Mouse (Mus musculus) kidney, postnatal 0 days (tissue): ENCODE measurements around the gene Galp. TPM values are rescaled to one million over a fixed set of nuclear protein-coding genes. Genes with fewer than 3 reads are reported as not detected.
"Not testable (repeated sequence)": the region's sequence is repeated elsewhere in the genome, so short reads cannot be mapped to it uniquely, and the experiment has no call there.

Experiments
- ATAC-seq: fragments of 200-750 bp; cut with Nextera tagmentation; replicated peaks from 2 replicates; pipeline ENCODE4 v1.8.0; 2017; ENCODE audit warnings: low read depth, moderate number of reproducible peaks, moderate TSS enrichment, moderate library complexity; ENCODE audit not compliant: low FRiP score
- DNase-seq: peaks from one replicate; pipeline ENCODE4 v3.0.0-alpha.2; 2016; ENCODE audit warnings: low spot score
- H3K27ac ChIP-seq: fragments of 300-500 bp; sonication (generic); 2 replicates; pipeline ENCODE4 v1.5.1; 2014; ENCODE audit warnings: mild to moderate bottlenecking
- H3K27me3 ChIP-seq: fragments of 300-500 bp; sonication (generic); 2 replicates; pipeline ENCODE4 v1.6.1; 2014; ENCODE audit warnings: low read length, mixed read lengths; ENCODE audit not compliant: insufficient read depth
- H3K36me3 ChIP-seq: fragments of 300-500 bp; sonication (generic); 2 replicates; pipeline ENCODE4 v1.6.1; 2014; ENCODE audit warnings: low read length, mixed read lengths; ENCODE audit not compliant: insufficient read depth
- H3K4me1 ChIP-seq: fragments of 300-500 bp; sonication (generic); replicated peaks from 2 replicates; pipeline ENCODE4 v1.6.1; 2014; ENCODE audit warnings: antibody characterized with exemption, low read length, mixed read lengths; ENCODE audit not compliant: insufficient read depth
- H3K4me2 ChIP-seq: fragments of 300-500 bp; sonication (generic); 2 replicates; pipeline ENCODE4 v1.6.1; 2014; ENCODE audit warnings: mild to moderate bottlenecking, low read length, moderate library complexity, mixed read lengths
- H3K4me3 ChIP-seq: fragments of 300-500 bp; sonication (generic); replicated peaks from 2 replicates; pipeline ENCODE4 v1.5.1; 2014; ENCODE audit warnings: low read depth, low read length
- H3K9ac ChIP-seq: fragments of 300-500 bp; sonication (generic); 2 replicates; pipeline ENCODE4 v1.6.1; 2014; ENCODE audit warnings: low read depth, low read length
- H3K9me3 ChIP-seq: fragments of 300-500 bp; sonication (generic); replicated peaks from 2 replicates; pipeline ENCODE4 v1.6.1; 2016; ENCODE audit warnings: low read length, inconsistent platforms, mixed read lengths
- CTCF ChIP-seq: IDR thresholded peaks from 2 replicates; pipeline ENCODE4 v1.5.1; 2016; ENCODE audit warnings: antibody characterized with exemption, low read depth, mild to moderate bottlenecking, moderate library complexity
- WGBS: fragments of 180-500 bp; shearing (Covaris S2); extraction: QIAGEN DNeasy Blood & Tissue Kit; methylation state at CpG from one replicate; pipeline ENCODE4 v1.1.7; 2014; 5-methylcytosine and 5-hydroxymethylcytosine counted together
- polyA plus RNA-seq: library from polyadenylated mRNA; unstranded; fragments of >200 nt; fragmentation: Nextera tagmentation; extraction: Ambion mirVana; gene quantifications from 2 replicates; pipeline ENCODE4 v1.2.1, GENCODE M21; 2015

The Galp gene
- polyA plus RNA-seq, 1 experiment from 2014 or later, result not detected

DNA sequence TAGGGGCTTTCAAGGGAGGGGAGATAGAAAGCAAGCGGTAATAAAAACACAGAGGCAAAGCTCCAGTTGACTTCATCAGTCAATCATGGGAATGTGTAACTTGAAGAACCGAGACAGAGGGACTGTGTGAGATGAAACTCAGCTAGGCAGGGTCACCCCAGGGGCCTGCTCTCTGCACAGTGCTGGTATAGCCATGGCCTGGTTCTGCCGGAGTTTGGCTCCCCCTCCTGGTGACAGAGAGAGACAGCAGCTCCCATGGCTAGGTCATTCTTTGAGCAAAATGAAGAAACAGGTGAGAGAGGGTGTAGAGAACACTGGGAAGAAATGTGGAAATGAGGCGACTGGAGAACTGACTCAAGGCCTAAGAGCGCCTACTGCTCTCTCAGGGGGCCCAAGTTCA is 2.8 kb upstream of the Galp start:
- peak; percentile 85 for TF ChIP-seq CTCF
- Histone ChIP-seq H3K36me3 (0 out of 2 replicates have a peak, but pooled peaks cover 7% of the 10 kb centered on the region), H3K27ac (no peak overlapping the region), H3K9me3 (no peaks in the 10 kb centered on the region), H3K27me3 (no peaks in the 10 kb centered on the region), H3K4me1 (no peaks in the 10 kb centered on the region), H3K4me2 (no peak overlapping the region), H3K4me3 (no peak overlapping the region), H3K9ac (no peak overlapping the region)
- WGBS, result 17% methylated on average over 5 of the region's 5 CpGs
- peak; percentile 69 for DNase-seq
- peak; percentile 71 for ATAC-seq

DNA sequence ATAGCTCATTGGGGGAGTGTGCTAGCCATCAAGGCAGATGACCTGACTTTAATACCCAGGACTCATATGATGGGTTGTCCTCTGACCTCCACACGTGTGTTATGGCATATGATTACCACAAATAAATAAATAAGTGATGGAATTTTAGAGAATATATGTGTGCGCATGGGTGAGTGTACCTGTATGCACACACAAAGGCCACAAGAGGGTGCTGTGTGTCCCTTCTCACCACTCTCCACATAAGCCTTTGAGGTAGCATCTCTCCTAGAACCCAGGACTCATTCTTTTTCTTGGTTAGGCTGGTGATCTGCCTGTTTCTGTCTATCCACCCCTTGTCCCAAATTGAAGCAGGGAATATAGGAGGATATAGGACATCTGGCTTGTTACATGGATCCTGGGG is 1.1 kb upstream of the Galp start:
- no peak overlapping the region for H3K4me3 ChIP-seq
- no peaks in the 10 kb centered on the region for H3K9me3 ChIP-seq
- no peak for ATAC-seq
- H3K4me2 ChIP-seq, result no peak overlapping the region
- peak; percentile 43 for TF ChIP-seq CTCF
- 57% methylated on average over 2 of the region's 2 CpGs for WGBS
- DNase-seq, result no peak
- no peak overlapping the region for H3K9ac ChIP-seq
- no peaks in the 10 kb centered on the region for H3K36me3 ChIP-seq
- no peaks in the 10 kb centered on the region for H3K27me3 ChIP-seq
- H3K4me1 ChIP-seq, result no peaks in the 10 kb centered on the region
- no peak overlapping the region for H3K27ac ChIP-seq

DNA sequence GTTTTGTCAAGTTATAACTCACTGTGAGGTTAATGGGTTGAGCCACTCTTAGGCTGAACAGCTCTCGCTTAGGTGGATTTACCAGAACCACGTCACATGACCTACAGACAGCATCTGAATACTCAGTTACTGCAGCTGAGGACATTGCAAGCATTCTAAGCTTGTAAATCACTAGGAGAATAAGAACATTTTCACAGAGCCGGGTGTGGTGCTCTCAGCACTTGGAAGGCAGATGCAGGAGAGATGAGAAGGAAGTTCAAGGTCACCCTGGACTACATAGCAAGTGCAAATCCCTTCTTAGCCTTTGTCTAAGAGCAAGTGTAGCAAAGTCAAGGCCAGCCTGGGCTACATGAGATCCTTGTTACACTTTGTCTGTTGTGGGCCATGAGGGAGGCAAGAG is 7.3 kb downstream of the Galp start:
- no peak for DNase-seq
- no peaks in the 10 kb centered on the region for H3K9me3 ChIP-seq
- no peak for ATAC-seq
- H3K27ac ChIP-seq, result no peak overlapping the region
- WGBS, result 67% methylated on average over 3 of the region's 3 CpGs
- H3K36me3 ChIP-seq, result no peaks in the 10 kb centered on the region
- H3K4me3 ChIP-seq, result no peak overlapping the region
- no peak overlapping the region for H3K4me2 ChIP-seq
- H3K9ac ChIP-seq, result no peak overlapping the region
- H3K4me1 ChIP-seq, result no peaks in the 10 kb centered on the region
- no peaks in the 10 kb centered on the region for H3K27me3 ChIP-seq
- no peak for TF ChIP-seq CTCF

DNA sequence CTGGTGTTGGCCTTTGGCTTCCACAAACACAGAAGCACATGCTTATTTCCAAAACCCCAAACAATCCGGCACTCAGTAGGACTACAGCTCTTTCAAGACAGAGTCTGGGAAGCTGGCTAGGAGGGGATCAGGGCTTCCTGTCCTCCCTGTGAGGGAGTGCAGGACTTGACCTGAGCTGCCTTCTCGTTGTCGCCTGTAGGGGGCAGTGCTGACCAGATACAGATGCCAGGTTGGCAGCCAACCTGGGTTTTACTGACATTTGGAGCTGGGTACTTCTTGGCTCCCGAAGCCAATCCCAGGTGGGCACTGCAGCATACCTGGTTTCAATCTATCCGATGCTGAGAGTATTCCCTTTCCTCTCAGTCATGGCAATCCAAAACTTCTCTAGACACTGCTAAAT is 16.3 kb downstream of the Galp start:
- no peaks in the 10 kb centered on the region for H3K4me1 ChIP-seq
- no peak for DNase-seq

DNA sequence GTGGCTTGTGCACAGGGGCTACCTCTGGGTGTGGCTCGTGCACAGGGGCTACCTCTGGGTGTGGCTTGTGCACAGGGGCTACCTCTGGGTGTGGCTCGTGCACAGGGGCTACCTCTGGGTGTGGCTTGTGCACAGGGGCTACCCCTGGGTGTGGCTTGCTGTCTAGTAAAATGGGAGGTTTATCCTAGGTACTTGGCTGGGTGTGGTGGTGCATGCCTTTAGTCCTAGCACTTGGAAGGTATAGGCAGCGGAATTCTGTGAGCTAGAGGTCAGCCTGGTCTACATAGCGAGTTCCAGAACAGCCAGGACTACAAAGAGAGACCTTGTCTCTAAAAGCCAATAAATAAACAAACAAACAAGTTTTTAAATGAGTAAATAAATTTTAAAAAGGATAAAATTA is 17.8 kb downstream of the Galp start:
- H3K36me3 ChIP-seq, H3K27ac ChIP-seq, ATAC-seq, DNase-seq, H3K27me3 ChIP-seq, H3K9ac ChIP-seq, H3K4me3 ChIP-seq, H3K9me3 ChIP-seq, H3K4me2 ChIP-seq, H3K4me1 ChIP-seq: not testable (repeated sequence)
- 75% methylated on average over 3 of the region's 4 CpGs for WGBS

More for the DNA sequence above, 16.3 kb downstream of the Galp start:
- peak; percentile 42; the same call in 1 of the 2 replicates for TF ChIP-seq CTCF
- Histone ChIP-seq H3K27ac (no peak overlapping the region), H3K4me3 (no peak overlapping the region), H3K27me3 (no peaks in the 10 kb centered on the region), H3K4me2 (no peak overlapping the region), H3K9ac (no peak overlapping the region), H3K36me3 (no peaks in the 10 kb centered on the region), H3K9me3 (no peaks in the 10 kb centered on the region)
- WGBS, result 42% methylated on average over 5 of the region's 5 CpGs
- ATAC-seq, result no peak

DNA sequence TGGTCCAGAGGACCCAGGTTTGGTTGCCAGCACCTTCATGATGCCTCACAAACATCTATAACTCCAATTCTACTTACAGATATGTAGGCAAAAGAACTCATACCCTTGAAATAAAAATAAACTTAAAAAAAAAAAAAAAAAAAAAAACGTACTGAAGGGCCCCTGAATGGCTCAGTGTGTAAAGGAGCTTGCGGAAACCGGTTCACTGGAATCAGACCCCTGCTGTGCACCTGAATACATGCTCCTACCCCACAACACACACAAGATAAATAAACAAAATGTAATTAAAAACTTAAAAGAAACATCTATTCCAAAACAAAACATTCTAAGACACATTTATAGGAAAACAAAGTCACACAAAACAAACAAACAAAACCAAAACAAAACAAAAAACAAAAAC is 23.3 kb downstream of the Galp start:
- Histone ChIP-seq H3K9ac (no peak overlapping the region), H3K4me1 (no peaks in the 10 kb centered on the region), H3K9me3 (no peaks in the 10 kb centered on the region), H3K27ac (no peak overlapping the region), H3K4me2 (no peak overlapping the region), H3K27me3 (no peaks in the 10 kb centered on the region), H3K4me3 (no peak overlapping the region), H3K36me3 (no peaks in the 10 kb centered on the region)
- DNase-seq (no peak), ATAC-seq (no peak)
- WGBS, result 55% methylated on average over 3 of the region's 3 CpGs
- no peak for TF ChIP-seq CTCF

DNA sequence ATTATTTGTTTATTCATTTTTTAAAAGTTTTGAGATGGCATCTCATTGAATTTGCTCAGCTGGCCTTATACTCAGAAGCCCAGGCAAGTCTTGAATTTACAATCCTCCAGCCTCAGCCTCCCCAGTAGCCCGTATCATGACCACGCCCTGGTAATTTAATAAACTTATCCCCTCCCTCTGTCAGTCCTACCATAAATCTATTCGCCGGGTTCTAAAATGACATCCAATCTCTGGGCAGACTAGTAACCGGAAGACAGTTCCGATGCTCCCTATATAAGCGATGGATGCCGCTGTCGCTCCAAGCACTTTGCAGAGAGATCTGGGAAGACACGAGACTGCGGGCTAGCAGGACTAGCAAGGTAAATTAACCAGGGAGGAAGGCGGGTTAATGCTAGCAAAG is 25.1 kb downstream of the Galp start, which contains the start of gene Zscan5b:
Gene Zscan5b, plus strand, starts transcription at position 301 of the 400 bp plus-strand sequence.
- H3K27ac ChIP-seq, result no peak within 1 kb of the TSS
- no peak for ATAC-seq
- no peaks in the 10 kb centered on the region for H3K36me3 ChIP-seq
- no peak within 1 kb of the TSS for H3K4me3 ChIP-seq
- H3K9ac ChIP-seq, result no peak within 1 kb of the TSS
- no peak for DNase-seq
- no peaks in the 10 kb centered on the region for H3K4me1 ChIP-seq
- H3K27me3 ChIP-seq, result no peaks in the 10 kb centered on the region
- no peak within 1 kb of the TSS for H3K4me2 ChIP-seq
- H3K9me3 ChIP-seq, result no peaks in the 10 kb centered on the region
- WGBS, result 90% methylated on average over 12 of the region's 12 CpGs
- no peak for TF ChIP-seq CTCF
